Mouse (Mus musculus) liver, adult 2 months (tissue): ENCODE measurements around the gene Cd93. TPM values are rescaled to one million over a fixed set of nuclear protein-coding genes. Genes with fewer than 3 reads are reported as not detected.

ENCODE experiments used
- DNase-seq: peaks from one replicate; pipeline ENCODE4 v3.0.0-alpha.2; 2011; ENCODE audit warnings: low read depth, low spot score; ENCODE audit errors: extremely low read depth
- H3K27ac ChIP-seq: fragments of 200-500 bp; replicated peaks from 2 replicates; pipeline ENCODE4 v1.5.1; 2012; ENCODE audit warnings: low read depth, mild to moderate bottlenecking, control low read depth, inconsistent platforms, low read length; ENCODE audit not compliant: insufficient read depth
- H3K27me3 ChIP-seq: fragments of 200-500 bp; 2 replicates; pipeline ENCODE4 v1.6.1; 2012; ENCODE audit warnings: mild to moderate bottlenecking, moderate library complexity, low read length, inconsistent platforms; ENCODE audit not compliant: control insufficient read depth, insufficient read depth
- H3K36me3 ChIP-seq: fragments of 200-500 bp; 2 replicates; pipeline ENCODE4 v1.6.1; 2012; ENCODE audit warnings: low read length, inconsistent platforms; ENCODE audit not compliant: control insufficient read depth, insufficient read depth
- H3K4me1 ChIP-seq: fragments of 200-500 bp; 2 replicates; pipeline ENCODE4 v1.6.1; 2011; ENCODE audit warnings: low read length; ENCODE audit not compliant: control insufficient read depth, insufficient read depth
- H3K4me3 ChIP-seq: fragments of 200-500 bp; 2 replicates; pipeline ENCODE4 v1.5.1; 2011; ENCODE audit warnings: low read depth, mild to moderate bottlenecking, control low read depth, low read length, moderate library complexity; ENCODE audit not compliant: insufficient read depth
- H3K79me2 ChIP-seq: fragments of 200-500 bp; 2 replicates; pipeline ENCODE4 v1.6.1; 2012; ENCODE audit warnings: inconsistent platforms, mild to moderate bottlenecking, low read length, moderate library complexity; ENCODE audit not compliant: control insufficient read depth, insufficient read depth
- H3K9ac ChIP-seq: fragments of 200-500 bp; 2 replicates; pipeline ENCODE4 v1.6.1; 2012; ENCODE audit warnings: low read depth, mild to moderate bottlenecking, control low read depth, inconsistent platforms, low read length
- CTCF ChIP-seq: fragments of 200-500 bp; IDR thresholded peaks from 2 replicates; pipeline ENCODE4 v1.5.1; 2011; ENCODE audit warnings: low read depth, low read length, control low read depth
- POLR2A ChIP-seq: fragments of 200-500 bp; IDR thresholded peaks from 2 replicates; pipeline ENCODE4 v1.6.1; 2011; ENCODE audit warnings: low read length, control low read depth; ENCODE audit not compliant: insufficient read depth; ENCODE audit errors: extremely low read depth
- WGBS: fragments of 180-500 bp; shearing (Covaris S2); methylation state at CpG from one replicate; pipeline ENCODE4 v1.1.7; 2018; 5-methylcytosine and 5-hydroxymethylcytosine counted together
- polyA plus RNA-seq: library from polyadenylated mRNA; depleted of rRNA; stranded (reverse); fragments of >200 nt; gene quantifications from 2 replicates; pipeline ENCODE4 v1.2.3, GENCODE M21; 2012
- total RNA-seq: library from RNA; depleted of rRNA; stranded (reverse); fragments of >200 nt; gene quantifications from 2 replicates; pipeline ENCODE4 v1.2.3, GENCODE M21; 2014

Gene Cd93
- total and polyA plus RNA-seq, 2 experiments: 1.1 to 3.0 TPM

GRCm38 (mm10) chr2:148455341-148455740, 12.0 kb upstream of the Cd93 start:
- no peak for TF ChIP-seq CTCF
- TF ChIP-seq POLR2A: no peak
- no peaks in the 10 kb centered on the region for H3K36me3 ChIP-seq
- H3K4me1 ChIP-seq: no peaks in the 10 kb centered on the region; the same call in 1 of the 2 replicates
- no peaks in the 10 kb centered on the region for H3K79me2 ChIP-seq
- no peak overlapping the region for H3K27ac ChIP-seq
- no peak for DNase-seq
- H3K27me3 ChIP-seq: no peaks in the 10 kb centered on the region
- no peak overlapping the region for H3K4me3 ChIP-seq
- no peak overlapping the region for H3K9ac ChIP-seq

- WGBS: 84% methylated on average over 4 of the region's 4 CpGs
- TF ChIP-seq CTCF: no peak
- TF ChIP-seq POLR2A: no peak
- H3K27ac ChIP-seq: no peak overlapping the region
These were observed 10.7 kb upstream of the Cd93 start for GRCm38 (mm10) chr2:148454014-148454542.

GRCm38 (mm10) chr2:148453061-148453460, 9.7 kb upstream of the Cd93 start:
- H3K9ac ChIP-seq: no peak overlapping the region
- TF ChIP-seq POLR2A (no peak), CTCF (no peak)
- H3K27me3 ChIP-seq: no peaks in the 10 kb centered on the region
- H3K27ac ChIP-seq: no peak overlapping the region
- no peak overlapping the region for H3K4me3 ChIP-seq
- no peak for DNase-seq
- no peaks in the 10 kb centered on the region; the same call in 1 of the 2 replicates for H3K4me1 ChIP-seq
- no peaks in the 10 kb centered on the region for H3K36me3 ChIP-seq
- H3K79me2 ChIP-seq: no peaks in the 10 kb centered on the region
- 92% methylated on average over 3 of the region's 3 CpGs for WGBS

More at GRCm38 (mm10) chr2:148454014-148454542, 10.7 kb upstream of the Cd93 start:
- Histone ChIP-seq H3K36me3 (no peaks in the 10 kb centered on the region), H3K79me2 (no peaks in the 10 kb centered on the region), H3K27me3 (no peaks in the 10 kb centered on the region), H3K9ac (no peak overlapping the region), H3K4me3 (no peak overlapping the region), H3K4me1 (no peaks in the 10 kb centered on the region; the same call in 1 of the 2 replicates)
- no peak for DNase-seq

- no peaks in the 10 kb centered on the region for H3K79me2 ChIP-seq
- no peaks in the 10 kb centered on the region; the same call in 1 of the 2 replicates for H3K4me1 ChIP-seq
- H3K27me3 ChIP-seq: no peaks in the 10 kb centered on the region
- no peak overlapping the region for H3K4me3 ChIP-seq
- H3K9ac ChIP-seq: no peak overlapping the region
- DNase-seq: no peak
- TF ChIP-seq POLR2A: no peak
- TF ChIP-seq CTCF: no peak
- no peaks in the 10 kb centered on the region for H3K36me3 ChIP-seq
- H3K27ac ChIP-seq: no peak overlapping the region
- 74% methylated on average over 5 of the region's 5 CpGs for WGBS
These were observed 8.1 kb upstream of the Cd93 start for GRCm38 (mm10) chr2:148451498-148451897.

GRCm38 (mm10) chr2:148450616-148451015, 7.3 kb upstream of the Cd93 start:
- TF ChIP-seq CTCF (no peak), POLR2A (no peak)
- DNase-seq: peak; percentile 51
- Histone ChIP-seq H3K36me3 (no peaks in the 10 kb centered on the region), H3K79me2 (no peaks in the 10 kb centered on the region), H3K9ac (no peak overlapping the region), H3K4me1 (no peaks in the 10 kb centered on the region; the same call in 1 of the 2 replicates), H3K27me3 (no peaks in the 10 kb centered on the region), H3K27ac (no peak overlapping the region), H3K4me3 (no peak overlapping the region)
- 28% methylated on average over 5 of the region's 5 CpGs for WGBS

GRCm38 (mm10) chr2:148449659-148450058, 6.3 kb upstream of the Cd93 start:
- no peak for TF ChIP-seq POLR2A
- TF ChIP-seq CTCF: no peak
- Histone ChIP-seq H3K4me3 (no peak overlapping the region), H3K4me1 (no peaks in the 10 kb centered on the region; the same call in 1 of the 2 replicates), H3K79me2 (no peaks in the 10 kb centered on the region), H3K36me3 (no peaks in the 10 kb centered on the region), H3K9ac (no peak overlapping the region), H3K27me3 (no peaks in the 10 kb centered on the region), H3K27ac (no peak overlapping the region)
- 95% methylated on average over 1 of the region's 1 CpGs for WGBS
- no peak for DNase-seq
